Mouse (Mus musculus) heart, postnatal 0 days (tissue): ENCODE results near the gene Mrpl24. TPM values are rescaled to one million over a fixed set of nuclear protein-coding genes. Genes with fewer than 3 reads are reported as not detected.

Experiments used
- ATAC-seq: fragments of 200-750 bp; cut with Nextera tagmentation; 2 replicates; pipeline ENCODE4 v1.8.0; 2017; ENCODE audit warnings: low read depth, moderate number of reproducible peaks, moderate library complexity; ENCODE audit not compliant: insufficient read depth
- DNase-seq: peaks from one replicate; pipeline ENCODE4 v3.0.0-alpha.2; 2016; ENCODE audit warnings: low spot score
- H3K27ac ChIP-seq: fragments of 300-500 bp; sonication (generic); 2 replicates; pipeline ENCODE4 v1.5.1; 2014; ENCODE audit warnings: low read depth, mild to moderate bottlenecking
- H3K27me3 ChIP-seq: fragments of 300-500 bp; sonication (generic); 2 replicates; pipeline ENCODE4 v1.6.1; 2014; ENCODE audit warnings: low read length, mixed read lengths; ENCODE audit not compliant: control insufficient read depth, insufficient read depth
- H3K36me3 ChIP-seq: fragments of 300-500 bp; sonication (generic); replicated peaks from 2 replicates; pipeline ENCODE4 v1.6.1; 2014; ENCODE audit warnings: low read length, mixed read lengths; ENCODE audit not compliant: control insufficient read depth, insufficient read depth
- H3K4me1 ChIP-seq: fragments of 300-500 bp; sonication (generic); 2 replicates; pipeline ENCODE4 v1.6.1; 2014; ENCODE audit warnings: antibody characterized with exemption; ENCODE audit not compliant: control insufficient read depth, insufficient read depth
- H3K4me2 ChIP-seq: fragments of 300-500 bp; sonication (generic); 2 replicates; pipeline ENCODE4 v1.6.1; 2014; ENCODE audit warnings: low read depth, mild to moderate bottlenecking, low read length, moderate library complexity
- H3K4me3 ChIP-seq: fragments of 300-500 bp; sonication (generic); 2 replicates; pipeline ENCODE4 v1.5.1; 2014; ENCODE audit warnings: low read depth, low read length
- H3K9ac ChIP-seq: fragments of 300-500 bp; sonication (generic); replicated peaks from 2 replicates; pipeline ENCODE4 v1.6.1; 2014; ENCODE audit warnings: low read depth, low read length, mixed read lengths
- H3K9me3 ChIP-seq: fragments of 300-500 bp; sonication (generic); replicated peaks from 2 replicates; pipeline ENCODE4 v1.6.1; 2016; ENCODE audit warnings: low read length; ENCODE audit not compliant: control insufficient read depth
- CTCF ChIP-seq: IDR thresholded peaks from 2 replicates; pipeline ENCODE4 v1.5.1; 2016; ENCODE audit warnings: antibody characterized with exemption, control low read depth, low read depth
- EP300 ChIP-seq: IDR thresholded peaks from 2 replicates; pipeline ENCODE4 v1.6.1; 2016; ENCODE audit warnings: antibody characterized with exemption, low read depth
- WGBS: fragments of 180-500 bp; shearing (Covaris S2); extraction: QIAGEN DNeasy Blood & Tissue Kit; methylation state at CpG from one replicate; pipeline ENCODE4 v1.1.7; 2014; 5-methylcytosine and 5-hydroxymethylcytosine counted together
- polyA plus RNA-seq: library from polyadenylated mRNA; unstranded; fragments of >200 nt; fragmentation: Nextera tagmentation; extraction: Ambion mirVana; gene quantifications from 2 replicates; pipeline ENCODE4 v1.2.1, GENCODE M21; 2015
- total RNA-seq: library from RNA; depleted of rRNA; stranded (reverse); fragments of >200 nt; gene quantifications from 2 replicates; pipeline ENCODE4 v1.2.3, GENCODE M21; 2014; ENCODE audit warnings: low replicate concordance; rRNA removed

Gene Mrpl24
- 53.9 and 57.1 TPM in 2 replicates for total RNA-seq
- polyA plus RNA-seq = 62.3 and 67.2 TPM in 2 replicates

DNA sequence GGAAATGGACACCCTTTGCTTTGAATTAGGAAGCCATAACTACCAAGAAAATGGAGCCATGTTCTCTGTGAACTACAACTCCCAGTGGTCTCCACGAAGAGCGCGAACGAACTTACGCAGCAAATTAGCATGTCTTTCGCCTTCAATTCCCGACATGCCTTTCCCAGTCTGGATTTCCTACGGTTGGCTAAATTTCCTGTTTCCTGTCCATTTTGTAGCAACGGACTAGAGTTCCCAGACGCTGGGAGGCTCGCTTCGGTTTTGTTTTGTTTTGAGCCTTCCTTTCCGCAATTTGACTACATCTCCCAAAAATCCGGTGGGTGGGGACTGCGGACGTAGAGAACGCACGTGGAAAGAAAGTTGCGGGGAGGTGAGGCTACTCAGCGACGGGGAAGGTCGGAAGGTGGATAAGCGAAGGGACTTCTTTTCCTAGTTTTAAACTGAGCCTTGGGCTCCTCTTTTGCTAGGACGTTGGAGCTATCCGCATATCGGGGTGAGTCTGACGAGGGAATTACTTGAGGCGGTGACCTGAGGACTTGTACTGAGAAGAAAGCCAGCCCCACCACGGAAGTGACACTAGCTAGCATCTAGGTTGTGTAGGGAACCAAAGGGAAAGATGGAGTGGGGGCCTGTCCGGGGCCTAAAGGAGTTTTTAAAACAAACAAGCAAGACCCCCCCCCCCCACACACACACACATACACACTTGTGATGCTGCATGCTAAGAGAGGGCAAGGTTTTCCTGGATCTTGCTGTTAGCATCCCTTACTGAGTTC, at the start of gene Mrpl24:
Mrpl24 (plus strand) TSS at position 171 of the 773 bp plus-strand sequence.
- ATAC-seq (peak; percentile 92), DNase-seq (peak; percentile 98)
- TF ChIP-seq EP300 (peak; percentile 64; the same call in 1 of the 2 replicates), CTCF (no peak)
- peak within 1 kb of the TSS; percentile 89 for H3K9ac ChIP-seq
- peak within 1 kb of the TSS; percentile 86 for H3K27ac ChIP-seq
- no peaks in the 10 kb centered on the region for H3K9me3 ChIP-seq
- peak within 1 kb of the TSS; percentile 82 for H3K4me2 ChIP-seq
- H3K4me1 ChIP-seq = peaks cover 5% of the 10 kb centered on the region; the same call in 1 of the 2 replicates
- H3K27me3 ChIP-seq = no peaks in the 10 kb centered on the region
- peak within 1 kb of the TSS; percentile 65 for H3K4me3 ChIP-seq
- peaks cover 51% of the 10 kb centered on the region for H3K36me3 ChIP-seq
- 1% methylated on average over 30 of the region's 30 CpGs for WGBS

DNA sequence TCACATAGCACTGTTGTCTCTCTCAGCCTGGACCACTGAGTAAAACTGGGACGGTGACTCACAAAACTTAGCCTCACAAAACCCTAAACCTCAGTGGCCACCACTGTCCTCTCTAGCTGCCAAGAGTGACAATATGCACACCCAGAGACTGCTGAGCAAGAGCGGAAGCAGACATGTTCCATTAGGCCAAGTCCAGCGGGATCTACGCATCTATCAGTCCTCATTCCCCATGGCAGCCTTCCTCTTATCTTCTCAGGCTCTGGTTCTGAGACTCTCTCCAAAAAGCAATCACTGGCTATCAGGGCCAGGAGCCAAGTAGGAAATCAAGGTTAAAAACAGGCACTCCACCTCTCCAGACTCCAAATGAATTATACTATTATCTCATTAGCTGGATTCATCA, 41.6 kb upstream of the Mrpl24 start:
- ATAC-seq (peak; percentile 27; the same call in 1 of the 2 replicates), DNase-seq (no peak)
- TF ChIP-seq CTCF (no peak), EP300 (no peak)
- no peak overlapping the region for H3K9ac ChIP-seq
- peaks cover 7% of the 10 kb centered on the region for H3K4me1 ChIP-seq
- no peak overlapping the region for H3K4me3 ChIP-seq
- no peaks in the 10 kb centered on the region for H3K27me3 ChIP-seq
- no peaks in the 10 kb centered on the region for H3K9me3 ChIP-seq
- peaks cover 23% of the 10 kb centered on the region for H3K36me3 ChIP-seq
- no peak overlapping the region for H3K27ac ChIP-seq
- WGBS = 58% methylated on average over 4 of the region's 4 CpGs
- no peak overlapping the region for H3K4me2 ChIP-seq

GRCm38 (mm10) chr3:87884291-87884690, 35.0 kb upstream of the Mrpl24 start:
- DNase-seq (no peak), ATAC-seq (no peak)
- Histone ChIP-seq H3K36me3 (peaks cover 17% of the 10 kb centered on the region), H3K4me2 (peak overlapping the region; percentile 75), H3K4me1 (peaks cover 18% of the 10 kb centered on the region), H3K4me3 (peak overlapping the region; percentile 90), H3K27ac (peak overlapping the region; percentile 91; the same call in 1 of the 2 replicates), H3K27me3 (no peaks in the 10 kb centered on the region), H3K9ac (peak overlapping the region; percentile 86), H3K9me3 (0 out of 2 replicates have a peak, but pooled peaks cover 2% of the 10 kb centered on the region)
- WGBS = 0% methylated on average over 3 of the region's 3 CpGs
- TF ChIP-seq CTCF (no peak), EP300 (no peak)

- WGBS = under 1% methylated on average over 24 of the region's 28 CpGs
- H3K9ac ChIP-seq = peak overlapping the region; percentile 86
- H3K27me3 ChIP-seq = no peaks in the 10 kb centered on the region
- DNase-seq (peak; percentile 44), ATAC-seq (peak; percentile 1; the same call in 1 of the 2 replicates)
- peak overlapping the region; percentile 91 for H3K27ac ChIP-seq
- no peak for TF ChIP-seq EP300
- no peak for TF ChIP-seq CTCF
- peaks cover 18% of the 10 kb centered on the region for H3K4me1 ChIP-seq
- peak overlapping the region; percentile 75 for H3K4me2 ChIP-seq
- H3K4me3 ChIP-seq = peak overlapping the region; percentile 90
- 0 out of 2 replicates have a peak, but pooled peaks cover 2% of the 10 kb centered on the region for H3K9me3 ChIP-seq
- peaks cover 16% of the 10 kb centered on the region for H3K36me3 ChIP-seq
Observed at GRCm38 (mm10) chr3:87884708-87885251, 34.5 kb upstream of the Mrpl24 start.

DNA sequence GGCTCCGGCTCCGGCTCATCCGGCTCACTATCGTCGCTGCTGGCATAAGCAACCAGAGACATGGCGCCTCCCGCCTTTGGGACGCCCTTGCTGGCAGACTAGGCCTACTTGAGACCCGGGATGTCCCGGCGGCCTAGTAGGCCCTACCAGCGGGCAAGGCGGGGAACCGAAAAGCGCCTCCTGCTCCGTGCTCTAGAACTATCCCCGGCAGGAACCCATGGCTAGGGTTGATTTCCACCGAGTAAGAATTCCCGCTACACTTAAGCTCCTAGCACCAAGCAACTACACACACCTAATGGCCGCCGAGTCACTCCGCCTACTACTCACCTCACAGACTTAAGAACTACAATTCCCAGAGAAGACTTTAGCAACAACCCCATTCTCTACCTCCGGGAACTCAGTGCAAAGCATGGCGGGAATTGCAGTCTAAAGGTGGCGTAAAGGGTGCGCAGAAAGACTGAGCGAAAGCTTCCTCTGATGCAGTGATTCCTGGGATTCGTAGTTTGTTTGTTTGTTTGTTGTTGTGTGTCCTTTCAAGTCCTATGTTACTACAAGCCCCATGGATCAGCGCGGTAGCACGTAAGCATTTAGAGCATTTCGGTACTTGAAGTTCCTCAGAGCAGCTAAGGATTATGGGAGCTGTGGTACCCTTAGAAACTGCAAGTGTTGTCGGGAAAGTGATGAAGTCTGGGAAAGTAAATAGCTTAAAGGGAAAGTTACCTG, 33.9 kb upstream of the Mrpl24 start, which contains the start of gene Prcc:
Prcc (minus strand) TSS at position 328 of the 723 bp plus-strand sequence.
- H3K36me3 ChIP-seq = peaks cover 10% of the 10 kb centered on the region
- H3K27ac ChIP-seq = peak within 1 kb of the TSS; percentile 91
- DNase-seq (peak; percentile 100), ATAC-seq (peak; percentile 95)
- peaks cover 18% of the 10 kb centered on the region for H3K4me1 ChIP-seq
- peak within 1 kb of the TSS; percentile 90 for H3K4me3 ChIP-seq
- H3K4me2 ChIP-seq = peak within 1 kb of the TSS; percentile 75
- H3K27me3 ChIP-seq = no peaks in the 10 kb centered on the region
- 0 out of 2 replicates have a peak, but pooled peaks cover 2% of the 10 kb centered on the region for H3K9me3 ChIP-seq
- H3K9ac ChIP-seq = peak within 1 kb of the TSS; percentile 86
- TF ChIP-seq CTCF (no peak), EP300 (peak; percentile 72)
- under 1% methylated on average over 33 of the region's 33 CpGs for WGBS
